Comparison of ENCODE assay signal across 8 mouse cellular contexts in genomic region chr11:62024234-62024601, GRCm38 (mm10).
A peak's percentile ranks its signal among the peaks of the same experiment; 100 is the strongest.
DNase-seq lines count a peak whose midpoint lies in the region; ATAC-seq lines count a peak whose summit lies in the region.

No protein-coding gene starts in this region.

- no peak overlapping the region for H3K4me2 ChIP-seq in midbrain, embryonic 13.5 days (replicated peaks)

- no peaks in the 10 kb centered on the region for H3K36me3 ChIP-seq in midbrain, embryonic 13.5 days
- H3K36me3 ChIP-seq in midbrain, embryonic 10.5 days: no peaks in the 10 kb centered on the region

- peaks cover 9% of the 10 kb centered on the region for H3K4me1 ChIP-seq in midbrain, embryonic 13.5 days (replicated peaks)
- peaks cover 25% of the 10 kb centered on the region for H3K4me1 ChIP-seq in midbrain, embryonic 10.5 days

- no peaks in the 10 kb centered on the region for H3K27me3 ChIP-seq in midbrain, embryonic 13.5 days
- no peaks in the 10 kb centered on the region for H3K27me3 ChIP-seq in midbrain, embryonic 10.5 days (ENCODE audit: low read depth, poor library complexity, severe bottlenecking)

- DNase-seq in cerebellum, adult 9-11 months: peak; percentile 54
- no peak for DNase-seq in midbrain, embryonic 10.5 days (ENCODE audit: low spot score)
- DNase-seq in kidney, adult 8-10 months: peak; percentile 16 to 18
- no peak for DNase-seq in adrenal gland, postnatal 10 days
- no peak for DNase-seq in left cerebral cortex, postnatal 14 days (ENCODE audit: low spot score in 2 of 2)

- intact Hi-C loops in left cerebral cortex, postnatal 14 days (cut with DNase I): no loop called here

- no peak overlapping the region for H3K9ac ChIP-seq in midbrain, embryonic 13.5 days (replicated peaks)

- H3K4me3 ChIP-seq in midbrain, embryonic 13.5 days (replicated peaks): no peak overlapping the region
- H3K4me3 ChIP-seq in midbrain, embryonic 10.5 days: no peak overlapping the region

- H3K9me3 ChIP-seq in midbrain, embryonic 13.5 days: no peaks in the 10 kb centered on the region
- no peaks in the 10 kb centered on the region for H3K9me3 ChIP-seq in midbrain, embryonic 10.5 days (replicated peaks)

- peak overlapping the region; percentile 54; the same call in 1 of the 2 replicates for H3K27ac ChIP-seq in midbrain, embryonic 13.5 days
- H3K27ac ChIP-seq in midbrain, embryonic 10.5 days (replicated peaks): no peak overlapping the region

- no peak for ATAC-seq in cerebellum, adult (ENCODE audit: insufficient number of reproducible peaks, low FRiP score, low TSS enrichment)
- no peak for ATAC-seq in midbrain, embryonic 13.5 days
- ATAC-seq in erythroid progenitor cell, adult 5-6 weeks (replicated peaks; ENCODE audit: low FRiP score, poor library complexity, severe bottlenecking): no peak

- 46% methylated on average over 8 of the region's 8 CpGs for WGBS in midbrain, embryonic 13.5 days
- 64% methylated on average over 8 of the region's 8 CpGs for WGBS in midbrain, embryonic 10.5 days

Comparison
In these comparisons a context has a peak if more than half of its experiments do, and no peak if none do; other contexts are left out.
1. DNase-seq: peak in cerebellum, adult 9-11 months (single experiment) and kidney, adult 8-10 months (2 of 2); none in midbrain, embryonic 10.5 days (single experiment), adrenal gland, postnatal 10 days (single experiment) and left cerebral cortex, postnatal 14 days (0 of 2).